Comparison of ENCODE assay signal across 19 mouse cellular contexts in genomic region chr6:18913179-18913578, GRCm38 (mm10). TPM values are rescaled to one million over a fixed set of nuclear protein-coding genes. Genes with fewer than 3 reads are reported as not detected.
A peak's percentile ranks its signal among the peaks of the same experiment; 100 is the strongest.
DNase-seq lines count a peak whose midpoint lies in the region; ATAC-seq and TF ChIP-seq lines count a peak whose summit lies in the region.
"Had no signal": no experiment of that assay in that cellular context is flagged by ENCODE, and none has a peak within 500 bp of the region (broad histone marks: within the 10 kb centered on the region; RNA-seq: fewer than 3 reads in every experiment).

No protein-coding gene starts in this region.

- H3K27ac ChIP-seq in embryonic facial prominence, embryonic 14.5 days (replicated peaks; ENCODE audit: low read depth, low read length): no peak overlapping the region
- H3K27ac ChIP-seq in embryonic facial prominence, embryonic 10.5 days (replicated peaks): no peak overlapping the region
- H3K27ac ChIP-seq in intestine, postnatal 0 days (ENCODE audit: low read depth, low read length): no peak overlapping the region
- no peak overlapping the region for H3K27ac ChIP-seq in intestine, embryonic 15.5 days
- H3K27ac ChIP-seq: gastrocnemius, adult 2 months; heart, adult 2 months; limb, embryonic 15.5 days had no signal

- H3K9me3 ChIP-seq in embryonic facial prominence, embryonic 14.5 days (ENCODE audit: control insufficient read depth, low read length): no peaks in the 10 kb centered on the region
- no peaks in the 10 kb centered on the region for H3K9me3 ChIP-seq in embryonic facial prominence, embryonic 10.5 days
- H3K9me3 ChIP-seq in intestine, postnatal 0 days (ENCODE audit: control insufficient read depth): no peaks in the 10 kb centered on the region
- no peaks in the 10 kb centered on the region for H3K9me3 ChIP-seq in intestine, embryonic 15.5 days
- H3K9me3 ChIP-seq: limb, embryonic 15.5 days had no signal

- no peak for ATAC-seq in embryonic facial prominence, embryonic 14.5 days (ENCODE audit: low read depth)
- ATAC-seq in intestine, postnatal 0 days: no peak
- ATAC-seq in intestine, embryonic 15.5 days: no peak
- ATAC-seq: activated CD4-positive, CD25-positive, alpha-beta regulatory T cell, adult 4 months had no signal

- H3K27me3 ChIP-seq in embryonic facial prominence, embryonic 14.5 days (replicated peaks; ENCODE audit: control insufficient read depth, insufficient read depth, low read length): no peaks in the 10 kb centered on the region
- no peaks in the 10 kb centered on the region for H3K27me3 ChIP-seq in embryonic facial prominence, embryonic 10.5 days (replicated peaks; ENCODE audit: low read depth, poor library complexity, severe bottlenecking)
- no peaks in the 10 kb centered on the region for H3K27me3 ChIP-seq in intestine, postnatal 0 days (replicated peaks; ENCODE audit: control insufficient read depth, insufficient read depth, low read length)
- H3K27me3 ChIP-seq in intestine, embryonic 15.5 days (replicated peaks): no peaks in the 10 kb centered on the region
- H3K27me3 ChIP-seq: limb, embryonic 15.5 days had no signal

- no peak overlapping the region for H3K9ac ChIP-seq in embryonic facial prominence, embryonic 14.5 days (ENCODE audit: low read depth, low read length)
- no peak overlapping the region for H3K9ac ChIP-seq in intestine, postnatal 0 days (ENCODE audit: low read depth, low read length)
- no peak overlapping the region for H3K9ac ChIP-seq in intestine, embryonic 15.5 days
- H3K9ac ChIP-seq: limb, embryonic 15.5 days had no signal

- peak; percentile 50 for TF ChIP-seq CTCF in intestine, postnatal 0 days (IDR thresholded peaks at IDR 0.05; ENCODE audit: low read depth)

- H3K4me2 ChIP-seq in embryonic facial prominence, embryonic 14.5 days (ENCODE audit: low read depth, low read length): no peak overlapping the region
- H3K4me2 ChIP-seq in intestine, postnatal 0 days (replicated peaks; ENCODE audit: low read depth): no peak overlapping the region
- H3K4me2 ChIP-seq in intestine, embryonic 15.5 days (replicated peaks): no peak overlapping the region
- H3K4me2 ChIP-seq: limb, embryonic 15.5 days had no signal

- DNase-seq in embryonic facial prominence, embryonic 14.5 days (ENCODE audit: low spot score): peak; percentile 8
- DNase-seq in embryonic facial prominence, embryonic 10.5 days (ENCODE audit: low spot score): no peak
- DNase-seq in 3T3-L1 (ENCODE audit: low read depth, low spot score): peak; percentile 10
- DNase-seq in brain, embryonic 18.5 days (ENCODE audit: low read depth, low spot score): peak; percentile 20
- no peak for DNase-seq in thymus, postnatal 36 days
- no peak for DNase-seq in heart, postnatal 14 days
- DNase-seq: gastrocnemius, adult 2 months; heart, adult 2 months; kidney, adult 11 months; lung, adult 18-20 months; thymus, adult 2 months had no signal

- WGBS in embryonic facial prominence, embryonic 14.5 days: 76% methylated on average over 4 of the region's 4 CpGs
- 87% methylated on average over 4 of the region's 4 CpGs for WGBS in embryonic facial prominence, embryonic 10.5 days
- WGBS in intestine, postnatal 0 days: 72% methylated on average over 4 of the region's 4 CpGs
- WGBS in intestine, embryonic 15.5 days: 74% methylated on average over 4 of the region's 4 CpGs

- no peaks in the 10 kb centered on the region for H3K36me3 ChIP-seq in embryonic facial prominence, embryonic 14.5 days (ENCODE audit: control insufficient read depth, insufficient read depth, low read length)
- no peaks in the 10 kb centered on the region for H3K36me3 ChIP-seq in embryonic facial prominence, embryonic 10.5 days (replicated peaks)
- no peaks in the 10 kb centered on the region for H3K36me3 ChIP-seq in intestine, postnatal 0 days (ENCODE audit: control insufficient read depth, insufficient read depth)
- H3K36me3 ChIP-seq in intestine, embryonic 15.5 days: no peaks in the 10 kb centered on the region
- H3K36me3 ChIP-seq: limb, embryonic 15.5 days had no signal

- no peak overlapping the region for H3K4me3 ChIP-seq in embryonic facial prominence, embryonic 14.5 days (ENCODE audit: low read depth, low read length)
- H3K4me3 ChIP-seq in embryonic facial prominence, embryonic 10.5 days: no peak overlapping the region
- no peak overlapping the region for H3K4me3 ChIP-seq in intestine, postnatal 0 days (ENCODE audit: low read depth, low read length)
- no peak overlapping the region for H3K4me3 ChIP-seq in intestine, embryonic 15.5 days (replicated peaks)
- H3K4me3 ChIP-seq: erythroblast, embryonic 14.5 days; gastrocnemius, adult 2 months; heart, adult 2 months; limb, embryonic 15.5 days; myocyte had no signal

- intact Hi-C loops in heart, postnatal 14 days (cut with DNase I): no loop called here

- H3K4me1 ChIP-seq in embryonic facial prominence, embryonic 14.5 days (ENCODE audit: control insufficient read depth, insufficient read depth, low read length): no peaks in the 10 kb centered on the region
- H3K4me1 ChIP-seq in embryonic facial prominence, embryonic 10.5 days: no peaks in the 10 kb centered on the region
- H3K4me1 ChIP-seq in intestine, postnatal 0 days (replicated peaks; ENCODE audit: control insufficient read depth, insufficient read depth, low read length): no peaks in the 10 kb centered on the region
- no peaks in the 10 kb centered on the region for H3K4me1 ChIP-seq in intestine, embryonic 15.5 days (replicated peaks)
- H3K4me1 ChIP-seq: limb, embryonic 15.5 days had no signal

RNA-seq across cellular contexts. Expression of gene Ankrd7, which starts 47.1 kb away (rescaled TPM):
- not detected in 2 replicates for polyA plus RNA-seq in embryonic facial prominence, embryonic 14.5 days (2014; fragmentation: Nextera tagmentation; extraction: Ambion mirVana)
- polyA plus RNA-seq in embryonic facial prominence, embryonic 10.5 days (2016; fragmentation: Nextera tagmentation; extraction: Ambion mirVana): 0.38 and 0.87 TPM in 2 replicates
- polyA plus RNA-seq in intestine, postnatal 0 days (2015; fragmentation: Nextera tagmentation; extraction: Ambion mirVana): not detected in 2 replicates
- 0.16 TPM in 1 of 2 replicates, not detected in the other for polyA plus RNA-seq in intestine, embryonic 15.5 days (2015; fragmentation: Nextera tagmentation; extraction: Ambion mirVana)
- not detected for total RNA-seq in heart, postnatal 14 days (2021)
- total RNA-seq: gastrocnemius, adult 2 months; heart, adult 2 months had no signal
- polyA plus RNA-seq: activated CD4-positive, CD25-positive, alpha-beta regulatory T cell, adult 4 months; heart, adult 2 months; heart, postnatal 0 days; large intestine, adult 2 months; myocyte; thymus, adult 2 months had no signal

Comparison
In these comparisons a context has a peak if more than half of its experiments do, and no peak if none do; other contexts are left out.
1. DNase-seq: peak in embryonic facial prominence, embryonic 14.5 days (single experiment), 3T3-L1 (single experiment) and brain, embryonic 18.5 days (single experiment); none in embryonic facial prominence, embryonic 10.5 days (single experiment), thymus, postnatal 36 days (0 of 2) and heart, postnatal 14 days (0 of 2).